Mouse (Mus musculus) liver, embryonic 14.5 days (tissue): ENCODE data around the gene Cdc7. TPM values are rescaled to one million over a fixed set of nuclear protein-coding genes. Genes with fewer than 3 reads are reported as not detected.
A peak's percentile ranks its signal among the peaks of the same experiment; 100 is the strongest.

ENCODE experiments used
- ATAC-seq: fragments of 200-750 bp; cut with Nextera tagmentation; 2 replicates; pipeline ENCODE4 v1.8.0; 2017; ENCODE audit warnings: moderate number of reproducible peaks, mild to moderate bottlenecking, moderate library complexity; ENCODE audit not compliant: insufficient read depth
- DNase-seq, 3 experiments: peaks; one replicate each; pipeline ENCODE4 v3.0.0-alpha.2; 2012 to 2013; ENCODE audit warnings: low read depth in 3 of 3, low spot score in 3 of 3
- H3K27ac ChIP-seq: fragments of 300-500 bp; sonication (generic); 2 replicates; pipeline ENCODE4 v1.5.1; 2014; ENCODE audit warnings: moderate library complexity, mild to moderate bottlenecking, control low read depth, inconsistent platforms
- H3K27me3 ChIP-seq: fragments of 300-500 bp; sonication (generic); 2 replicates; pipeline ENCODE4 v1.6.1; 2014; ENCODE audit warnings: mild to moderate bottlenecking, low read length, moderate library complexity; ENCODE audit not compliant: control insufficient read depth, insufficient read depth
- H3K36me3 ChIP-seq: fragments of 300-500 bp; sonication (generic); replicated peaks from 2 replicates; pipeline ENCODE4 v1.6.1; 2014; ENCODE audit warnings: low read depth; ENCODE audit not compliant: control insufficient read depth, insufficient read depth
- H3K4me1 ChIP-seq, 2 experiments: fragments of 200-500 bp in 1 of 2; fragments of 300-500 bp in 1 of 2; sonication (generic) in 1 of 2; replicated peaks; 2 replicates each; pipeline ENCODE4 v1.6.1; 2012 to 2014; ENCODE audit warnings: antibody characterized with exemption in 1 of 2, inconsistent platforms in 1 of 2, low read length in 1 of 2; ENCODE audit not compliant: control insufficient read depth in 2 of 2, insufficient read depth in 2 of 2
- H3K4me2 ChIP-seq: fragments of 300-500 bp; sonication (generic); 2 replicates; pipeline ENCODE4 v1.6.1; 2014; ENCODE audit warnings: low read depth, mild to moderate bottlenecking, control low read depth, moderate library complexity
- H3K4me3 ChIP-seq, 2 experiments: fragments of 200-500 bp in 1 of 2; fragments of 300-500 bp in 1 of 2; sonication (generic) in 1 of 2; 2 replicates each; pipeline ENCODE4 v1.5.1; 2012 to 2014; ENCODE audit warnings: low read depth in 2 of 2, low read length in 2 of 2, mild to moderate bottlenecking in 2 of 2, control low read depth in 1 of 2, inconsistent platforms in 1 of 2, moderate library complexity in 1 of 2; ENCODE audit not compliant: insufficient read depth in 1 of 2
- H3K9ac ChIP-seq: fragments of 300-500 bp; sonication (generic); replicated peaks from 2 replicates; pipeline ENCODE4 v1.6.1; 2014; ENCODE audit warnings: mild to moderate bottlenecking, control low read depth, moderate library complexity
- H3K9me3 ChIP-seq: fragments of 300-500 bp; sonication (generic); 2 replicates; pipeline ENCODE4 v1.6.1; 2016; ENCODE audit warnings: low read length, mixed read lengths; ENCODE audit not compliant: control insufficient read depth
- CTCF ChIP-seq: IDR thresholded peaks from 2 replicates; pipeline ENCODE4 v1.5.1; 2016; ENCODE audit warnings: antibody characterized with exemption, low read depth, control low read depth
- EP300 ChIP-seq: IDR thresholded peaks from 2 replicates; pipeline ENCODE4 v1.6.1; 2016; ENCODE audit warnings: antibody characterized with exemption, low read depth
- WGBS: fragments of 180-500 bp; shearing (Covaris S2); extraction: QIAGEN DNeasy Blood & Tissue Kit; methylation state at CpG from one replicate; pipeline ENCODE4 v1.1.7; 2014; ENCODE audit not compliant: insufficient replicate concordance; 5-methylcytosine and 5-hydroxymethylcytosine counted together
- polyA plus RNA-seq, 2 experiments: library from polyadenylated mRNA; depleted of rRNA in 1 of 2; stranded (reverse) in 1 of 2; unstranded in 1 of 2; fragments of >200 nt; fragmentation: Nextera tagmentation in 1 of 2; extraction: Ambion mirVana in 1 of 2; gene quantifications; 2 replicates each; pipeline versions ENCODE4 v1.2.1 to v1.2.3; 2012 to 2014

Gene Cdc7
- polyA plus RNA-seq, 2 experiments, result 15.6 to 16.2 TPM

DNA sequence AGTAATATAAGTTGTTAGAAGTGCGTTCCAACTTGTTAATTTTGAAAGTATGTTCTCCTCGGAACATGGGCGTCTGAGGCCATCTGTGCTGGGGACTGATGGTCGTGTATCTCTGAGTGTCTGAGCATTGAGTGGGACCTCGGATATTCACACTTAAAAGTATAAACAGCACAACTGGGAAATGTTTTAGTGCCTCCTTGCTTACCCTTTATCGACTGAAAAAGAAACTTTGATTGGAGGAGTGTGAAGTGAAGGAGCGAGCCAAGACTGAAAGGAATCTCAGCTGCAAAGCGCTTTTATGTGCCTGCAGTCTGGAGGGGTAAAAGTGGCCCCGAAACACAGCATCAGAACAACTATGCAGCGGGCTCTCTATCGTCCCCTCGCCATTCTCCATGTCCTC is 25.7 kb downstream of the Cdc7 start:
- DNase-seq (no peak), ATAC-seq (no peak)
- Histone ChIP-seq H3K9ac (no peak overlapping the region), H3K36me3 (peaks cover 6% of the 10 kb centered on the region; the same call in 1 of the 2 replicates), H3K4me2 (no peak overlapping the region), H3K27ac (no peak overlapping the region), H3K4me1 (peaks cover 2 to 11% of the 10 kb centered on the region in 2 experiments; a peak in 2 of 4 replicates), H3K4me3 (no peak overlapping the region), H3K9me3 (no peaks in the 10 kb centered on the region), H3K27me3 (no peaks in the 10 kb centered on the region)
- TF ChIP-seq EP300 (no peak), CTCF (no peak)
- 64% methylated on average over 12 of the region's 12 CpGs for WGBS

DNA sequence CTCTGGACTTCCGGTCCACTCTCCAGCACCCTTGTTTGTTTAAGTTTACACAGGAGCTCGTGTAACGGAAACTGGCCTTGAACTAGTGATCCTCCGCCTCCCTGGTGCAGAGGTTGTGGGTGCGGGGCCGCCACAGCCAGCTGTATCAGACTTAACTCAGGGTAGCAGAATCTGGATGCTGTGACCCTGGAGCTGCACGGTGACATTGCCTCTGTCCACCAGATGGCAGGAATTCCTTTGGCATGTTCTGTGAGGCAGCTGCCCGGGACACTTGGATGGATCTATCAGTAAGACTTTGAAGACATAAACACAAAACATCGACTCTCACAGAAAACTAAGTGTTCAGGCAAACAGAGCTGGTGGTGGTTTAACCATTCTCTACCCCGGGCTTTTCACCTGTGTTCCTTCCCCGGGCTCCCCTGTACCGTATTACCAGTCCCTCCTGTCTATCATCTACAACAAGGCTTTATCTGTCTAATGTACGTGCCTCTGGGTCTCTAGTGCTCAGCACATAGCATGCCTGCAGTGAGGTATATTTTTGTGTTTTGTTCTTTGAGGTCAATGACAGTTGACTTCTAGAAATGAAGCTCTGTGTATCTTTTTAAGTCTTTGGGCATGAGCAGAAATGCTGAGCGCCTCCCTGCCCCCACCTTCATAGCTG is 26.6 kb downstream of the Cdc7 start:
- DNase-seq (peak; percentile 18 to 32 (median 25)), ATAC-seq (peak; percentile 31; the same call in 1 of the 2 replicates)
- Histone ChIP-seq H3K27ac (no peak overlapping the region), H3K9ac (no peak overlapping the region), H3K27me3 (no peaks in the 10 kb centered on the region), H3K9me3 (no peaks in the 10 kb centered on the region), H3K4me2 (peak overlapping the region; percentile 38), H3K36me3 (peaks cover under 1% of the 10 kb centered on the region; the same call in 1 of the 2 replicates), H3K4me1 (peaks cover 2 to 12% of the 10 kb centered on the region in 2 experiments; a peak in 2 of 4 replicates), H3K4me3 (no peak overlapping the region)
- 20% methylated on average over 14 of the region's 14 CpGs for WGBS
- TF ChIP-seq CTCF (peak; percentile 78), EP300 (no peak)

DNA sequence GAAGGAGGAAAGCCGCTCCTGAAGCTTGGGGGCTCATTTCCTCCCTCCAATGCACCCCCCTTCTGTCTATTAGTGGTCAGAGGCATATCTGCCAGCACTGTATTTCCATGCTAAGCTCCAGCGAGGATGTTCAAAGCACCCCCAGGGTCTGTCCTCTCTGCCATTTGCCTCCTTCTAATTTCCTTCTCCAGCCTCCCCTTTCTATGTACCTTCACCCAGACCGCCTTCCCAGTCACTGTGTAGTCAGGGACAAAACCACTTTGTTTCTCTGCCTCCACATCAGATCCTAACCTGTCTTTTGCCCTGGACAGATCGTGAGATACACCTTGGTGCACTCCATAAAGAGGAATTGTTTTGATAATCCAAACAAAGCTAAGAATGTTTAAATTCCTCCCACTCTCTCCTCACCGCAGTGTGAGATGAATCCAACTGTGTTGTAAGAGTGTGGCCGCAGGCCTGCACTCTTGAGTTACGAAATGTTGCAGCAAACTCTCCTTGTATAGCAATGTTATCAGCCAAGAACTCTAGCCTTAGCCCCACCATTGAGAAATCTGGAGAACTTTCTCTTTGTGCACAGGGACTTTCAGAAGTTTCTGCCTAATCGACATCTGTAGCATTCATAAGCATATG is 27.3 kb downstream of the Cdc7 start:
- Histone ChIP-seq H3K4me3 (no peak overlapping the region), H3K9me3 (no peaks in the 10 kb centered on the region), H3K27me3 (no peaks in the 10 kb centered on the region), H3K9ac (no peak overlapping the region), H3K36me3 (no peaks in the 10 kb centered on the region), H3K4me2 (peak overlapping the region; percentile 38; the same call in 1 of the 2 replicates), H3K4me1 (peaks cover 2 to 12% of the 10 kb centered on the region in 2 experiments; a peak in 2 of 4 replicates), H3K27ac (no peak overlapping the region)
- TF ChIP-seq CTCF, result no peak
- TF ChIP-seq EP300, result no peak
- DNase-seq (no peak), ATAC-seq (no peak)
- 49% methylated on average over 8 of the region's 8 CpGs for WGBS

DNA sequence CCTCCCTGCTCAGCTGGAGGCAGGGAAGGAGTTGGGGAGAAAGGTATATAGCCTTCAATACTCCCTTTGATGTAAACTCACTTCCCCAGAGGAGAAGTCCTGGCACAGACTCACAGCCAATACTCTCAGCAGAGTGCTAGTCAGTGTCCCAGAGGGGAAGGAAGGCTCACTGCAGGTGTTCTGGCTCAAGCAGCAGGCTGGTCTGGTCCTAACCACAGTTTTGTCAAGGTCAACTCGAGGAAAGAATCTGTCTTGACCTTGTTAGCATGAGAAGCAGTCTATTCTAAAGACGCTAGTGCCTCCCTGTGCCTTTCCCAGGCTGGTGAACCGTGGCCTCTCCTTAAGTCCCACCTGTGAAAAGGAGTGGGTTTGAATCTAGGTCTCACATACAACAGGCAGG is 30.6 kb downstream of the Cdc7 start:
- Histone ChIP-seq H3K27me3 (no peaks in the 10 kb centered on the region), H3K4me1 (peaks cover 2 to 12% of the 10 kb centered on the region in 2 experiments; a peak in 2 of 4 replicates), H3K27ac (no peak overlapping the region), H3K4me3 (no peak overlapping the region), H3K36me3 (no peaks in the 10 kb centered on the region), H3K9me3 (no peaks in the 10 kb centered on the region), H3K4me2 (no peak overlapping the region), H3K9ac (no peak overlapping the region)
- no peak for DNase-seq
- no peak for ATAC-seq
- 28% methylated on average over 3 of the region's 3 CpGs for WGBS
- no peak for TF ChIP-seq EP300
- no peak for TF ChIP-seq CTCF

- H3K9me3 ChIP-seq, result no peaks in the 10 kb centered on the region
- no peak overlapping the region for H3K27ac ChIP-seq
- no peak overlapping the region for H3K4me3 ChIP-seq
- DNase-seq (no peak), ATAC-seq (no peak)
- WGBS, result 30% methylated on average over 5 of the region's 5 CpGs
- no peaks in the 10 kb centered on the region for H3K27me3 ChIP-seq
- peaks cover under 1 to 10% of the 10 kb centered on the region in 2 experiments; a peak in 2 of 4 replicates for H3K4me1 ChIP-seq
- H3K4me2 ChIP-seq, result no peak overlapping the region
- no peak overlapping the region for H3K9ac ChIP-seq
- TF ChIP-seq EP300, result no peak
- TF ChIP-seq CTCF, result peak; percentile 38
- no peaks in the 10 kb centered on the region for H3K36me3 ChIP-seq
These were observed 31.9 kb downstream of the Cdc7 start for GRCm38 (mm10) chr5:106995886-106996538.
